Mouse (Mus musculus) gastrocnemius, adult 2 months (tissue): ENCODE results near the gene Megf8. TPM values are rescaled to one million over a fixed set of nuclear protein-coding genes. Genes with fewer than 3 reads are reported as not detected.

ENCODE experiments used
- DNase-seq: peaks from one replicate; pipeline ENCODE4 v3.0.0; 2022
- H3K27ac ChIP-seq: fragments of 200-600 bp; 2 replicates; pipeline ENCODE4 v1.8.1; 2022; ENCODE audit warnings: mild to moderate bottlenecking
- H3K4me3 ChIP-seq: fragments of 200-600 bp; 2 replicates; pipeline ENCODE4 v1.8.1; 2022; ENCODE audit warnings: mild to moderate bottlenecking, moderate library complexity
- CTCF ChIP-seq: fragments of 200-600 bp; IDR thresholded peaks from 2 replicates; pipeline ENCODE4 v1.8.1; 2022; ENCODE audit warnings: antibody characterized with exemption, mild to moderate bottlenecking, moderate library complexity
- intact Hi-C: fragments of 180-260 bp; cut with DNase I; formaldehyde crosslinking; loops from one replicate; pipeline ENCODE4 v1.15.1; 2025
- total RNA-seq, 2 experiments: library from RNA; stranded (reverse); gene quantifications; 2 replicates each; pipeline ENCODE4 v1.2.3; 2021

Gene Megf8
- total RNA-seq, 2 experiments from 2014 or later = 16.9 to 19.6 TPM

DNA sequence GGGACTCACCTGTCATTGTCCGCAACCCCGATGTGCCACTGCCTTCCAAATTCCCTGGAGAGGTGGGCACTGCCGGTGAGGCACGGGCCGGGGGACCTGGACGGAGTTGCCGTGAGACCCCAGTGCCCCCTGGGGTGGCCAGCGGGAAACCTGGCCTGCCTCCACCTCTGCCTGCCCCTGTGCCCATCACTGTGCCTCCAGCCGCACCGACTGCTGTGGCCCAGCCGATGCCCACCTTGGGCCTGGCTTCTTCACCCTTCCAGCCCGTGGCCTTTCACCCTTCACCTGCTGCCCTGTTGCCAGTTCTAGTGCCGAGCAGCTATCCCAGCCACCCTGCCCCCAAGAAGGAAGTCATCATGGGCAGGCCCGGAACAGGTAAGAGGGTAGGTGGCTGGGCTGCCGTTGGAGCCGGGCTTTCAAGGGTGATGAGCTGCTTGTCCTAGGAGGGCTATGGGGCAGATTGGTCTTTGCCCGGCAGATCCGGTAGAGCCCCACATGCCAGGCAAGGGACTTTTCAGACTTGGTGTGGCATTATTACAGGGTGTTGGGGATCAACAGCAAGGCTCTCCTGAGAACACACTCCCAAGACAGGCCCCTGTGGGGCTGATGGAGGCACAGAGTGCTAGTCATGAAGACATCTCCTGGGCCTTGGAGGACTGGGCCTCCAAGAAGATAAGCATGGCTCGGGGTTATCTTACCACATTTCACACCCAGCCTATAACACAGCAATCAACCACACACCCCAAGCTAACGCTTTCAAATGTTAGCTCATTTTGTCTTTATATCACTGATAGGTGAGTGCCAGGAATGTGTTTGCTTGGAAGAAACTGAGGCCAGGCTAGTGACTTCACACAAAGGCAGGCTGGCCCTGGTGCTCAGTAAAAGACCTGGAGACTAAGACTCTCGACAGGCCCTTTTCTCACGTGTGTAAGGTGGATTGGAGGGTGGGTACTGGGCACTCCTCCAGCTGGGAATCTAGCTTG lies 43.4 kb upstream of the Megf8 start:
- DNase-seq = peak; percentile 27
- TF ChIP-seq CTCF = no peak
- Histone ChIP-seq H3K4me3 (no peak overlapping the region), H3K27ac (no peak overlapping the region)
- intact Hi-C loops = no loop called here

DNA sequence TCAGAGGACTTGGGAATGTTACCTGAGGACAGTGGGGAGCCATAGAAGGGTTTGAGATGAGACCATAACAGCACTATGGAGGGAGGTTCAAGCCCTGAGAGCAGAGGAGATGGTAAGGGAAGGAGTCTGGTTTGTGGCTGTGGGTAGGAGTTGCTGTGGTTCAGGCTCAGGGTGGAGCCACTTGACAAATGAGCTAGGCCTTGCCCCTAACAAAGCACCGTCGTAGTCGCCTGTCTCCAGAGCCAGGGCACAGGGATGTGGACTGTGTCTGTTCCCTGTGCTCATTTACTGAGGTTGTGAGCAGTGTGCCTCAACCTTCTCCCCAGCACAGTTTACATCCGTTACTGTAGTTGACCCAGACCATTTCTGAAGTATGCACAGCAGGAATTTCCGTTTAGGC lies 42.4 kb upstream of the Megf8 start:
- no peak for TF ChIP-seq CTCF

GRCm38 (mm10) chr7:25274996-25275395 lies 42.0 kb upstream of the Megf8 start:
- H3K27ac ChIP-seq = peak overlapping the region; percentile 97; the same call in 1 of the 2 replicates
- TF ChIP-seq CTCF = no peak
- DNase-seq = no peak
- intact Hi-C loops = no loop called here
- H3K4me3 ChIP-seq = no peak overlapping the region

More for the DNA sequence above, 42.4 kb upstream of the Megf8 start:
- intact Hi-C loops = no loop called here
- Histone ChIP-seq H3K4me3 (no peak overlapping the region), H3K27ac (peak overlapping the region; percentile 3; the same call in 1 of the 2 replicates)
- peak; percentile 12 for DNase-seq

- no peak for TF ChIP-seq CTCF
- intact Hi-C loops = no loop called here
- Histone ChIP-seq H3K27ac (peak overlapping the region; percentile 97), H3K4me3 (no peak overlapping the region)
- DNase-seq = peak; percentile 33
Observed at GRCm38 (mm10) chr7:25275555-25276298, 41.2 kb upstream of the Megf8 start.

DNA sequence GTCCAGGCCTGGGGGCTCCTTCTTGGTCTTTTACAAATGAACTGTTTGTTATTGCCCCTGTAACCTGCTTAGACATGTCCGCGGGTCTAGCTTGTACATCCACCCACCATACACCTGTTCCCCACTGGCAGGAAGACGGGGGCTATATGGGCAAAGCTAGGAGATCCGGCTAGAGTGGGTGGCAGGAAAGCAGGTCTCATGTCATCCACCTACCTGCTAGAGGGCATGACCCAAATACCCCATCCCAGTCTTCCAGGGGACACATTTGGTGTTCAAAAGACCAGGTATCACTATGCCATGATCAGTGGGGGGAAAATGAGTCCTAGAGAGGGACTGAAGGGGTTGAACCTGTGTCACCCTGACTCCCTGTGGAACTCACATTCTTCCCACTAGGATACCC lies 39.6 kb upstream of the Megf8 start:
- Histone ChIP-seq H3K4me3 (peak overlapping the region; percentile 88), H3K27ac (peak overlapping the region; percentile 97)
- TF ChIP-seq CTCF = no peak
- no peak for DNase-seq
- intact Hi-C loops = no loop called here

- intact Hi-C loops = loop anchor here (2.0 kb wide), 1 partner anchor 37 kb away; no protein-coding TSS in a partner anchor
- no peak for TF ChIP-seq CTCF
- H3K27ac ChIP-seq = peak overlapping the region; percentile 97
- H3K4me3 ChIP-seq = peak overlapping the region; percentile 88
- no peak for DNase-seq
Observed at GRCm38 (mm10) chr7:25277998-25278340, 39.0 kb upstream of the Megf8 start.

- peak; percentile 73 for TF ChIP-seq CTCF
- DNase-seq = peak; percentile 87
- intact Hi-C loops = loop anchor here (2.0 kb wide), 1 partner anchor 38 kb away; no protein-coding TSS in a partner anchor
- H3K27ac ChIP-seq = peak overlapping the region; percentile 97
- peak overlapping the region; percentile 88 for H3K4me3 ChIP-seq
Observed at GRCm38 (mm10) chr7:25278341-25279075, 38.5 kb upstream of the Megf8 start.

- peak overlapping the region; percentile 88 for H3K4me3 ChIP-seq
- peak overlapping the region; percentile 97 for H3K27ac ChIP-seq
- intact Hi-C loops = loop anchor here (2.0 kb wide), 1 partner anchor 38 kb away; no protein-coding TSS in a partner anchor
- peak; percentile 56 for TF ChIP-seq CTCF
- DNase-seq = peak; percentile 91
Observed at GRCm38 (mm10) chr7:25279076-25279860, 37.7 kb upstream of the Megf8 start.

GRCm38 (mm10) chr7:25279861-25280791 lies 36.8 kb upstream of the Megf8 start:
- H3K27ac ChIP-seq = peak overlapping the region; percentile 97
- peak; percentile 69 for DNase-seq
- peak overlapping the region; percentile 88 for H3K4me3 ChIP-seq
- intact Hi-C loops = loop anchor here (2.0 to 5.0 kb wide), 3 partner anchors 39 to 107 kb away; no protein-coding TSS in a partner anchor
- no peak for TF ChIP-seq CTCF

GRCm38 (mm10) chr7:25281166-25281733 lies 35.7 kb upstream of the Megf8 start:
- intact Hi-C loops = loop anchor here (5.0 kb wide), 2 partner anchors 51 to 106 kb away; no protein-coding TSS in a partner anchor

More at GRCm38 (mm10) chr7:25281166-25281733, 35.7 kb upstream of the Megf8 start:
- no peak for DNase-seq
- no peak for TF ChIP-seq CTCF
- Histone ChIP-seq H3K27ac (peak overlapping the region; percentile 97), H3K4me3 (peak overlapping the region; percentile 93)
